Mouse (Mus musculus): Measurements from ENCODE around the gene Gm2163.
"Not testable (repeated sequence)": the region's sequence is repeated elsewhere in the genome, so short reads cannot be mapped to it uniquely, and the experiment has no call there.

DNA sequence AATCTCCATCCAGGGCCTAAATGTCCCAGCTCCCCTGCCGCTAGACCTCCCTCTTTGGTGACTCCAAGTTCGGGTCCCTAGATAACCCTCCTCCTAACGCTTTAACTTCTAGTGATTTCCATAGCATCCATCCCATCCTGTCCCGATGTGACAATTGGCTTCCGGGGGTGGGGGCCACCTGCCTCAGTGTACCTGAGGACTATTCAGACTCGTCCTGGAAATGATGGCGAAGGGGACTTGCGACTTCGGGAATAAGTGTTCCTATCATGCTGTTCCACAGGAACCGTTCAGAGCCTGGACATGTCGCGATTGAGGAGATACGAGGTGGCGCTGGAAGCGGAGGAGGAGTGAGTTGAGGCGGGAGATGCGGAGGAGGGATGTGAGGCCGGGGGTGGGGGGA is 27.5 kb upstream of the Gm2163 start, which contains the start of gene Gm21586:
- TF ChIP-seq CTCF, EP300 (IDR thresholded peaks at IDR 0.05): not testable (repeated sequence)
